Mouse (Mus musculus) cerebral cortex, adult 2 months (tissue): ENCODE data around the gene Cstf1.

Experiments used
- WGBS: fragments of 180-500 bp; shearing (Covaris S2); methylation state at CpG from one replicate; pipeline ENCODE4 v1.1.7; 2018; 5-methylcytosine and 5-hydroxymethylcytosine counted together

Gene Cstf1

DNA sequence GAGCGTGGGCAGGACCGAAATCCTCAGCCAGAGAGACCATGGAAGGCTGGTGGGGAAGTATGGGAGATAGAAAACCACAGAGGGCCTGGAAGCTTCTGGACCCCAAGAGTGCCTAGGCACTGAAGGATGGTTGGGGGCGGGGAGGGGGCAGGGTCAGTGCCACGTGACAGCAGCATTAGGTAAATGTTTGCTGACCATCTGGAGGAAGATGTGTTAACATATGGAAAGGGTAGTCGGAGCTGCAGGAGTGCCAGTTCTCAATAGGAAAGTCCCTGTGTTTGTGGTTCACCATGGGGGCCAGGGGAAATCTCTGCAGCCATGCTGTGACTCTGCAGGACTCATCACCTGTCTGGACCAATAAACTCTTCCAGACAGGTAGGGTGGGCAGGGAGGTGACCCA lies 43.4 kb downstream of the Cstf1 start:
- WGBS: 51% methylated on average over 5 of the region's 5 CpGs

DNA sequence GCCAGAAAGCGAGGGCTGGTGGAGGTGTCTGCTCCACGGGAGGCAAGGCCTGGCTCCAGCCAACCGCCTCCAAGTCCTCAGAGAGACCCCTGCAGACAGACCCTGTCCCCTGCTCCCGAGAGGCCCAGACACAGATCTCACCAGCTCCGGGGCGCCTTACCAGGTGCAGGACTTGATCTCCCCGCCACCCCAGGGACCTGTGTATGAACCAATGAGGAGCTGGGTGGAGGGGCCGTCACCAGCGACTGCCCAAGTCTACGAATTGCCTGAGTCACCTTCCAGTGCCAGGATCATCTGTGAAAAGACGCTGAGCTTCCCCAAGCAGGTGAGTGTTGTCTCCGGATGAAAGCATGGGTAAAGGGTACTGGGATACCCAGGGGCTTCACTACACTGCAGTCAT lies 45.7 kb downstream of the Cstf1 start:
- WGBS: 71% methylated on average over 12 of the region's 12 CpGs

- WGBS: 89% methylated on average over 5 of the region's 5 CpGs
Measured at GRCm38 (mm10) chr2:172416876-172417275, 46.4 kb downstream of the Cstf1 start.

GRCm38 (mm10) chr2:172418208-172418607 lies 47.7 kb downstream of the Cstf1 start:
- WGBS: 88% methylated on average over 5 of the region's 5 CpGs

GRCm38 (mm10) chr2:172430609-172431008 lies 60.1 kb downstream of the Cstf1 start:
- 61% methylated on average over 1 of the region's 1 CpGs for WGBS
